Mouse (Mus musculus) ES-E14 (cell line): ENCODE data around the gene Gm10842.

Experiments used
- HCFC1 ChIP-seq: IDR thresholded peaks from 2 replicates; pipeline ENCODE4 v1.6.1; 2012; ENCODE audit warnings: low read length, inconsistent platforms, borderline replicate concordance; ENCODE audit not compliant: insufficient read depth
- MAFK ChIP-seq: IDR thresholded peaks from 2 replicates; pipeline ENCODE4 v1.6.1; 2014; ENCODE audit warnings: mild to moderate bottlenecking, low read depth, low read length, inconsistent platforms; ENCODE audit not compliant: insufficient read depth

DNA sequence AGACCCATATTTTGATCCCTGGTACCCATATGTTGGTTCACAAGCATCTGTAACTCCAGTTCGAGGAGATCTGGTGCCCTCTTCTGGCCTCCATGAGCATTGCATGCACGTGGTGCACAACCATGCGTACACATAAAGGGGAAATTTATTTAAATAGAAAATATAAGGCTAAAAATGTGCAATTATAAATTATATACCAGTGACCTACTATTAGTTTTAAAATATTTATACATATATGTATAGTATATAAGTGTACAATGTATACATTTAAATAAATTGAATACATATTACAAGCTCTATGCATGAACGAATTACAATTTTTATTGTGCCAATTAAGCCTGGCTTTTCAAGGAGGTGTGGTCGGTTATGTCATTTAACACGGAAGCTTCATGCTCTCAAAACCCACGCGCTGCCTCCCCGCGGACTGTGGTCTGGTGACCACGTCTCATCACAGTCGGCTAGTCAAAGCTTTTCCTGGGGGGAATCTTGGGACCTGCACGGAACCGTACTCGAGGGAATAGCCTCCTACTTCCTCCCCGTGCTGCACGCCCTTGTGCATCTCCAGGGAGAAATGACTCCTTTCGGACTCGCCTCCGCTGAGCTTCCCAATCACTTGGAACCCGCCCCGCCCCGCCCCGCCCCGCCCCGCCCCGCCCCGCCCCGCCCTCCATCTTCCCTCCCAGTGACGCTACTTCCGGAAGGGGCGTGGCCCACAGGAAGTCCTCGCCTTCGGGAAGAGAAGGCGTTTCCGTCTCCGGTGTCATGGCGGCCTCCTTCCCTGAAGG lies 20.8 kb upstream of the Gm10842 start, which contains the start of gene Mettl2:
- 0 out of 2 replicates have a peak, but pooled peaks have one; percentile 77 for TF ChIP-seq HCFC1
- TF ChIP-seq MAFK = no peak
